13 mouse cellular contexts compared by ENCODE assay signal in the genomic region with DNA sequence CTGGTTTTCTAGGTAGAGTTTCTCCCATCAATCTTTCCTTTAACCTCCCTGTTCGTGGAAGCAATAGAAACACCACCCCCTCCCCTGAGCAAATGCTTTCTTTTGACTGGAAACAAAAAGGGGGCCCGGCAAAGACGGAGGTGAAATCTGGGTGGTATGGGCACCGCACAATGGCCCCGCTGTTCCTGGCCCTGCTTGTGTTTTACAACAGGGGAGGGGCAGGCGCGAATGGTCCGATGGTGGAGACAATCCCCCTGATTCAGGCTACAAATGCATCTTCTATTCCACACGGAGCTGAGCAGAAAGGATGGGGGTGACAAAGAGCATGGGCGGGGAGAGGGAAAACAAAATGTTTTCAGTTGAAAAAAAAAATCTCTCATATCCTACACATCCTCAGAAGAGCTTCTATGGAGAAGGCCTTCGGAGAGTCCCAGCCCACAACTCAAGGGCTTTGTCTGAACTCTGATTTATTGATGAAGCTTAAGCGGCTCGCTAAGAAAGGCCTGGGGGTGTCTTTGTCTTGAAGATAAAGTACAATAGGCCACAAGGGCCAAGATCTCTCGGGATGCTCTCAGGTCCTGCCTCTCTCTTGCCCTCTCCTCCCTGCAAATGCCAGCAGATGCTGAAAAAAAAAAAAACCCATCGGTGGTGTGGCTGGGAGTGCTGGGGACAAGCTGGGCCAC. TPM values are rescaled to one million over a fixed set of nuclear protein-coding genes. Genes with fewer than 3 reads are reported as not detected.
A peak's percentile ranks its signal among the peaks of the same experiment; 100 is the strongest.
DNase-seq lines count a peak whose midpoint lies in the region; ATAC-seq lines count a peak whose summit lies in the region.
"Had no signal": no experiment of that assay in that cellular context is flagged by ENCODE, and none has a peak within 500 bp of the region (broad histone marks: within the 10 kb centered on the region; RNA-seq: fewer than 3 reads in every experiment).

No protein-coding gene starts in this region.

- no peak overlapping the region for H3K4me2 ChIP-seq in hindbrain, embryonic 11.5 days (replicated peaks; ENCODE audit: low read depth, low read length)
- no peak overlapping the region for H3K4me2 ChIP-seq in midbrain, embryonic 15.5 days
- H3K4me2 ChIP-seq in kidney, embryonic 14.5 days (replicated peaks; ENCODE audit: low read depth, low read length) = no peak overlapping the region
- H3K4me2 ChIP-seq: embryonic facial prominence, embryonic 12.5 days had no signal

- no peaks in the 10 kb centered on the region for H3K9me3 ChIP-seq in hindbrain, embryonic 11.5 days (ENCODE audit: control insufficient read depth, low read length)
- H3K9me3 ChIP-seq in midbrain, embryonic 15.5 days = no peaks in the 10 kb centered on the region
- H3K9me3 ChIP-seq in kidney, embryonic 14.5 days (ENCODE audit: control insufficient read depth, low read length) = 0 out of 2 replicates have a peak, but pooled peaks cover 2% of the 10 kb centered on the region
- H3K9me3 ChIP-seq: embryonic facial prominence, embryonic 12.5 days had no signal

- ATAC-seq in hindbrain, embryonic 11.5 days (ENCODE audit: low FRiP score) = peak; percentile 81
- ATAC-seq in midbrain, embryonic 15.5 days (replicated peaks) = no peak
- no peak for ATAC-seq in kidney, embryonic 14.5 days (ENCODE audit: low FRiP score, low TSS enrichment)

- 20% methylated on average over 15 of the region's 15 CpGs for WGBS in hindbrain, embryonic 11.5 days
- WGBS in midbrain, embryonic 15.5 days = 8% methylated on average over 15 of the region's 15 CpGs
- WGBS in kidney, embryonic 14.5 days = 7% methylated on average over 15 of the region's 15 CpGs

- DNase-seq in ZHBTc4 (ENCODE audit: low read depth, low spot score) = peak; percentile 22
- DNase-seq in embryo, embryonic 11 days = peak; percentile 74
- DNase-seq in hindbrain, embryonic 11.5 days (ENCODE audit: low spot score) = peak; percentile 68
- DNase-seq in adipocyte (ENCODE audit: low spot score) = no peak
- no peak for DNase-seq in heart, postnatal 4 days
- DNase-seq: adrenal gland, adult 2 months; heart, adult 18-20 months; kidney, postnatal 36 days; left cerebral cortex, postnatal 4 days had no signal

- H3K4me1 ChIP-seq in hindbrain, embryonic 11.5 days (replicated peaks; ENCODE audit: control insufficient read depth, insufficient read depth, low read length) = peaks cover 2% of the 10 kb centered on the region; the same call in 1 of the 2 replicates
- peaks cover 10% of the 10 kb centered on the region; the same call in 1 of the 2 replicates for H3K4me1 ChIP-seq in midbrain, embryonic 15.5 days
- H3K4me1 ChIP-seq in kidney, embryonic 14.5 days (ENCODE audit: control insufficient read depth, insufficient read depth, low read length) = 0 out of 2 replicates have a peak, but pooled peaks cover 3% of the 10 kb centered on the region
- H3K4me1 ChIP-seq: embryonic facial prominence, embryonic 12.5 days had no signal

- no peak overlapping the region for H3K4me3 ChIP-seq in hindbrain, embryonic 11.5 days (ENCODE audit: low read depth, low read length)
- no peak overlapping the region for H3K4me3 ChIP-seq in midbrain, embryonic 15.5 days
- no peak overlapping the region for H3K4me3 ChIP-seq in kidney, embryonic 14.5 days (ENCODE audit: low read length)
- H3K4me3 ChIP-seq: embryonic facial prominence, embryonic 12.5 days had no signal

- no peak overlapping the region for H3K27ac ChIP-seq in hindbrain, embryonic 11.5 days (ENCODE audit: low read depth, low read length)
- 0 out of 2 replicates have a peak overlapping the region, but pooled peaks have one; percentile 31 for H3K27ac ChIP-seq in midbrain, embryonic 15.5 days
- no peak overlapping the region for H3K27ac ChIP-seq in kidney, embryonic 14.5 days (ENCODE audit: low read depth, low read length)
- H3K27ac ChIP-seq: embryonic facial prominence, embryonic 12.5 days had no signal

- no peaks in the 10 kb centered on the region for H3K36me3 ChIP-seq in hindbrain, embryonic 11.5 days (ENCODE audit: control insufficient read depth, insufficient read depth, low read length)
- no peaks in the 10 kb centered on the region for H3K36me3 ChIP-seq in midbrain, embryonic 15.5 days (replicated peaks)
- no peaks in the 10 kb centered on the region for H3K36me3 ChIP-seq in kidney, embryonic 14.5 days (ENCODE audit: control insufficient read depth, insufficient read depth, low read length)
- H3K36me3 ChIP-seq: embryonic facial prominence, embryonic 12.5 days had no signal

- no peak overlapping the region for H3K9ac ChIP-seq in hindbrain, embryonic 11.5 days (ENCODE audit: low read depth, low read length)
- no peak overlapping the region for H3K9ac ChIP-seq in midbrain, embryonic 15.5 days
- no peak overlapping the region for H3K9ac ChIP-seq in kidney, embryonic 14.5 days (ENCODE audit: low read depth, low read length)
- H3K9ac ChIP-seq: embryonic facial prominence, embryonic 12.5 days had no signal

- H3K27me3 ChIP-seq in hindbrain, embryonic 11.5 days (ENCODE audit: control insufficient read depth, insufficient read depth, low read length) = peaks cover 59% of the 10 kb centered on the region
- peaks cover 21% of the 10 kb centered on the region; the same call in 1 of the 2 replicates for H3K27me3 ChIP-seq in midbrain, embryonic 15.5 days (replicated peaks)
- H3K27me3 ChIP-seq in kidney, embryonic 14.5 days (ENCODE audit: control insufficient read depth, insufficient read depth, low read length) = peaks cover 29% of the 10 kb centered on the region

RNA-seq across cellular contexts. Expression of a gene that starts 32.4 kb away (rescaled TPM):
- polyA plus RNA-seq in hindbrain, embryonic 11.5 days (2014; fragmentation: Nextera tagmentation; extraction: Ambion mirVana) = 0.76 and 1.2 TPM in 2 replicates
- polyA plus RNA-seq in midbrain, embryonic 15.5 days (2015; fragmentation: Nextera tagmentation; extraction: Ambion mirVana) = 10.4 and 10.7 TPM in 2 replicates
- polyA plus RNA-seq in kidney, embryonic 14.5 days (2014; fragmentation: Nextera tagmentation; extraction: Ambion mirVana) = not detected in 2 replicates
- not detected for total RNA-seq in heart, postnatal 4 days (2021)
- total RNA-seq: adrenal gland, adult 2 months; heart, adult 18-20 months had no signal
- polyA plus RNA-seq: adrenal gland, adult 2 months; liver, embryonic 16.5 days had no signal

Comparison
In these comparisons a context has a peak if more than half of its experiments do, and no peak if none do; other contexts are left out.
1. DNase-seq: peak in ZHBTc4 (single experiment), embryo, embryonic 11 days (single experiment) and hindbrain, embryonic 11.5 days (single experiment); none in adipocyte (single experiment) and heart, postnatal 4 days (single experiment).